Mouse (Mus musculus) left cerebral cortex, postnatal 4 days (tissue): ENCODE measurements at regions not wholly inside any gene's neighbourhood (a gene's known extent, or its start where the extent isn't known, plus 50 kb on each side); places are given as distances from the start of the nearest gene placed in this dataset.
"Not testable (repeated sequence)": the region's sequence is repeated elsewhere in the genome, so short reads cannot be mapped to it uniquely, and the experiment has no call there.

Experiments used
- DNase-seq: peaks from one replicate; pipeline ENCODE4 v3.0.0-alpha.2; 2022
- intact Hi-C: fragments of 180-260 bp; cut with DNase I; formaldehyde crosslinking; loops from one replicate; pipeline ENCODE4 v1.15.1; 2025

- intact Hi-C loops, DNase-seq: not testable (repeated sequence)
These were observed 450.6 kb downstream of the Adam6a start for GRCm38 (mm10) chr12:113994284-113994683.

GRCm38 (mm10) chr12:114008491-114008890 lies 464.8 kb downstream of the Adam6a start:
- DNase-seq, intact Hi-C loops: not testable (repeated sequence)

GRCm38 (mm10) chr12:114009391-114009790 lies 465.7 kb downstream of the Adam6a start:
- no peak for DNase-seq
- intact Hi-C loops, result no loop called here

- DNase-seq, result peak; percentile 58
- intact Hi-C loops, result not testable (repeated sequence)
These were observed 469.2 kb downstream of the Adam6a start for GRCm38 (mm10) chr12:114012860-114013259.

- DNase-seq, intact Hi-C loops: not testable (repeated sequence)
These were observed 493.3 kb downstream of the Adam6a start for GRCm38 (mm10) chr12:114037011-114037410.

GRCm38 (mm10) chr12:114047991-114048390 lies 504.3 kb downstream of the Adam6a start:
- DNase-seq, result peak; percentile 6
- intact Hi-C loops, result not testable (repeated sequence)

- intact Hi-C loops, result loop anchor here (5.0 kb wide), 1 partner anchor 66 kb away; no protein-coding TSS in a partner anchor
- no peak for DNase-seq
These were observed 509.6 kb downstream of the Adam6a start for GRCm38 (mm10) chr12:114053341-114053740.

GRCm38 (mm10) chr12:114059615-114060014 lies 515.9 kb downstream of the Adam6a start:
- no peak for DNase-seq
- intact Hi-C loops, result no loop called here

- DNase-seq, result no peak
- intact Hi-C loops, result no loop called here
These were observed 523.5 kb downstream of the Adam6a start for GRCm38 (mm10) chr12:114067166-114067565.

- not testable (repeated sequence) for DNase-seq
These were observed 565.0 kb downstream of the Adam6a start for GRCm38 (mm10) chr12:114108731-114109130.

GRCm38 (mm10) chr12:114134897-114135296 lies 591.2 kb downstream of the Adam6a start:
- intact Hi-C loops, result no loop called here
- no peak for DNase-seq

More at GRCm38 (mm10) chr12:114108731-114109130, 565.0 kb downstream of the Adam6a start:
- intact Hi-C loops, result not testable (repeated sequence)

- intact Hi-C loops, result no loop called here
- no peak for DNase-seq
These were observed 605.1 kb downstream of the Adam6a start for GRCm38 (mm10) chr12:114148779-114149178.

GRCm38 (mm10) chr12:114172305-114172704 lies 628.6 kb downstream of the Adam6a start:
- intact Hi-C loops, result no loop called here
- DNase-seq, result no peak

- intact Hi-C loops, result no loop called here
- DNase-seq, result no peak
These were observed 655.8 kb downstream of the Adam6a start for GRCm38 (mm10) chr12:114199521-114199920.

- intact Hi-C loops, result no loop called here
These were observed 678.8 kb downstream of the Adam6a start for GRCm38 (mm10) chr12:114222541-114222940.

More at GRCm38 (mm10) chr12:114222541-114222940, 678.8 kb downstream of the Adam6a start:
- DNase-seq, result no peak
